ENCODE assay signal across 9 mouse cellular contexts in genomic region chr10:69536372-69537075, GRCm38 (mm10).
DNase-seq lines count a peak whose midpoint lies in the region; ATAC-seq lines count a peak whose summit lies in the region.
"Had no signal": no experiment of that assay in that cellular context is flagged by ENCODE, and none has a peak within 500 bp of the region (broad histone marks: within the 10 kb centered on the region; RNA-seq: fewer than 3 reads in every experiment).

No protein-coding gene starts in this region.

- no peaks in the 10 kb centered on the region for H3K9me3 ChIP-seq in heart, embryonic 16.5 days (replicated peaks; ENCODE audit: control insufficient read depth, low read length)
- H3K9me3 ChIP-seq in forebrain, embryonic 12.5 days = no peaks in the 10 kb centered on the region
- no peaks in the 10 kb centered on the region for H3K9me3 ChIP-seq in midbrain, embryonic 12.5 days
- H3K9me3 ChIP-seq: liver, embryonic 13.5 days had no signal

- peak overlapping the region; percentile 73; the same call in 1 of the 2 replicates for H3K9ac ChIP-seq in heart, embryonic 16.5 days (ENCODE audit: low read length)
- H3K9ac ChIP-seq in forebrain, embryonic 12.5 days = peak overlapping the region; percentile 54; the same call in 1 of the 2 replicates
- H3K9ac ChIP-seq in midbrain, embryonic 12.5 days (replicated peaks) = peak overlapping the region; percentile 75; the same call in 1 of the 2 replicates
- H3K9ac ChIP-seq: liver, embryonic 13.5 days had no signal

- no peak for DNase-seq in heart, postnatal 36 days
- peak; percentile 40 for DNase-seq in MN1 (ENCODE audit: low spot score)
- no peak for DNase-seq in urinary bladder, postnatal 10 days (ENCODE audit: low spot score)
- DNase-seq: liver, embryonic 13.5 days had no signal

- H3K4me1 ChIP-seq in heart, embryonic 16.5 days (ENCODE audit: control insufficient read depth, insufficient read depth, low read length) = peaks cover 15% of the 10 kb centered on the region
- H3K4me1 ChIP-seq in forebrain, embryonic 12.5 days = peaks cover 36% of the 10 kb centered on the region
- H3K4me1 ChIP-seq in midbrain, embryonic 12.5 days = peaks cover 21% of the 10 kb centered on the region
- H3K4me1 ChIP-seq: liver, embryonic 13.5 days had no signal

- H3K27me3 ChIP-seq in heart, embryonic 16.5 days (ENCODE audit: control insufficient read depth, insufficient read depth, low read length) = no peaks in the 10 kb centered on the region
- H3K27me3 ChIP-seq in forebrain, embryonic 12.5 days = no peaks in the 10 kb centered on the region
- no peaks in the 10 kb centered on the region for H3K27me3 ChIP-seq in midbrain, embryonic 12.5 days
- H3K27me3 ChIP-seq: liver, embryonic 13.5 days had no signal

- H3K4me2 ChIP-seq in heart, embryonic 16.5 days (ENCODE audit: low read depth, low read length) = peak overlapping the region; percentile 72
- H3K4me2 ChIP-seq in forebrain, embryonic 12.5 days = peak overlapping the region; percentile 58
- peak overlapping the region; percentile 50 for H3K4me2 ChIP-seq in midbrain, embryonic 12.5 days (replicated peaks)
- H3K4me2 ChIP-seq: liver, embryonic 13.5 days had no signal

- peak overlapping the region; percentile 71 for H3K4me3 ChIP-seq in heart, embryonic 16.5 days (ENCODE audit: low read length)
- H3K4me3 ChIP-seq in forebrain, embryonic 12.5 days (replicated peaks) = peak overlapping the region; percentile 51
- peak overlapping the region; percentile 58 for H3K4me3 ChIP-seq in midbrain, embryonic 12.5 days
- H3K4me3 ChIP-seq: liver, embryonic 13.5 days had no signal

- H3K27ac ChIP-seq in heart, embryonic 16.5 days (ENCODE audit: low read length) = peak overlapping the region; percentile 95
- H3K27ac ChIP-seq in forebrain, embryonic 12.5 days = peak overlapping the region; percentile 75; the same call in 1 of the 2 replicates
- peak overlapping the region; percentile 90 for H3K27ac ChIP-seq in midbrain, embryonic 12.5 days (replicated peaks)
- H3K27ac ChIP-seq: liver, embryonic 13.5 days had no signal

- 47% methylated on average over 9 of the region's 9 CpGs for WGBS in heart, embryonic 16.5 days
- WGBS in forebrain, embryonic 12.5 days = 76% methylated on average over 9 of the region's 9 CpGs
- 64% methylated on average over 9 of the region's 9 CpGs for WGBS in midbrain, embryonic 12.5 days

- ATAC-seq in heart, embryonic 16.5 days (replicated peaks; ENCODE audit: extremely low read depth, insufficient read depth, low FRiP score) = no peak
- ATAC-seq in forebrain, embryonic 12.5 days (ENCODE audit: low FRiP score) = no peak
- ATAC-seq in midbrain, embryonic 12.5 days (ENCODE audit: low FRiP score, low read depth) = no peak
- no peak for ATAC-seq in inflammation-experienced regulatory T-cells, adult 6 months
- ATAC-seq in megakaryocyte-erythroid progenitor cell, adult 5-6 weeks (replicated peaks; ENCODE audit: low FRiP score, low TSS enrichment, poor library complexity, severe bottlenecking) = no peak

- H3K36me3 ChIP-seq in heart, embryonic 16.5 days (ENCODE audit: control insufficient read depth, insufficient read depth) = no peaks in the 10 kb centered on the region
- no peaks in the 10 kb centered on the region for H3K36me3 ChIP-seq in forebrain, embryonic 12.5 days (replicated peaks)
- H3K36me3 ChIP-seq in midbrain, embryonic 12.5 days = no peaks in the 10 kb centered on the region
- H3K36me3 ChIP-seq: liver, embryonic 13.5 days had no signal

- intact Hi-C loops in heart, postnatal 36 days (cut with DNase I) = no loop called here
